Mouse (Mus musculus) lung, embryonic 14.5 days (tissue): Measurements from ENCODE around the gene Them5. TPM values are rescaled to one million over a fixed set of nuclear protein-coding genes. Genes with fewer than 3 reads are reported as not detected.

Experiments
- ATAC-seq: fragments of 200-750 bp; cut with Nextera tagmentation; 2 replicates; pipeline ENCODE4 v1.8.0; 2017; ENCODE audit warnings: mild to moderate bottlenecking, moderate TSS enrichment, moderate library complexity; ENCODE audit not compliant: insufficient read depth
- DNase-seq: peaks from one replicate; pipeline ENCODE4 v3.0.0-alpha.2; 2015
- H3K27ac ChIP-seq: fragments of 300-500 bp; sonication (generic); 2 replicates; pipeline ENCODE4 v1.5.1; 2014; ENCODE audit warnings: low read depth, mild to moderate bottlenecking, moderate library complexity
- H3K27me3 ChIP-seq: fragments of 300-500 bp; sonication (generic); 2 replicates; pipeline ENCODE4 v1.6.1; 2014; ENCODE audit warnings: low read length, control low read depth; ENCODE audit not compliant: insufficient read depth
- H3K36me3 ChIP-seq: fragments of 300-500 bp; sonication (generic); 2 replicates; pipeline ENCODE4 v1.6.1; 2014; ENCODE audit warnings: control low read depth; ENCODE audit not compliant: insufficient read depth
- H3K4me1 ChIP-seq: fragments of 300-500 bp; sonication (generic); 2 replicates; pipeline ENCODE4 v1.6.1; 2014; ENCODE audit warnings: antibody characterized with exemption, control low read depth; ENCODE audit not compliant: insufficient read depth
- H3K4me2 ChIP-seq: fragments of 300-500 bp; sonication (generic); 2 replicates; pipeline ENCODE4 v1.6.1; 2014; ENCODE audit warnings: mild to moderate bottlenecking
- H3K4me3 ChIP-seq: fragments of 300-500 bp; sonication (generic); 2 replicates; pipeline ENCODE4 v1.5.1; 2014; ENCODE audit warnings: low read depth, low read length
- H3K9ac ChIP-seq: fragments of 300-500 bp; sonication (generic); 2 replicates; pipeline ENCODE4 v1.6.1; 2014
- H3K9me3 ChIP-seq: fragments of 300-500 bp; sonication (generic); 2 replicates; pipeline ENCODE4 v1.6.1; 2016; ENCODE audit warnings: low read depth, low read length, control low read depth
- CTCF ChIP-seq: IDR thresholded peaks from 2 replicates; pipeline ENCODE4 v1.5.1; 2016; ENCODE audit warnings: antibody characterized with exemption, low read depth
- WGBS: fragments of 180-500 bp; shearing (Covaris S2); extraction: QIAGEN DNeasy Blood & Tissue Kit; methylation state at CpG from one replicate; pipeline ENCODE4 v1.1.7; 2014; 5-methylcytosine and 5-hydroxymethylcytosine counted together
- polyA plus RNA-seq: library from polyadenylated mRNA; unstranded; fragments of >200 nt; fragmentation: Nextera tagmentation; extraction: Ambion mirVana; gene quantifications from 2 replicates; pipeline ENCODE4 v1.2.1, GENCODE M21; 2014

Them5 gene
- polyA plus RNA-seq, 1 experiment from 2014 or later, result 0.43 TPM

- peak within 1 kb of the TSS; percentile 65 for H3K9ac ChIP-seq
- WGBS, result 48% methylated on average over 7 of the region's 7 CpGs
- H3K4me3 ChIP-seq, result peak within 1 kb of the TSS; percentile 55
- peaks cover 7% of the 10 kb centered on the region; the same call in 1 of the 2 replicates for H3K4me1 ChIP-seq
- no peaks in the 10 kb centered on the region for H3K9me3 ChIP-seq
- ATAC-seq, result no peak
- no peak within 1 kb of the TSS for H3K27ac ChIP-seq
- H3K36me3 ChIP-seq, result no peaks in the 10 kb centered on the region
- no peak for TF ChIP-seq CTCF
- peak within 1 kb of the TSS; percentile 92 for H3K4me2 ChIP-seq
- no peak for DNase-seq
- H3K27me3 ChIP-seq, result peaks cover 31% of the 10 kb centered on the region
Observed at GRCm38 (mm10) chr3:94362138-94362537, 20.2 kb downstream of the Them5 start, which contains the start of gene C2cd4d. TSS of gene C2cd4d (plus strand) at chr3:94362438.

GRCm38 (mm10) chr3:94363291-94364153 lies 21.6 kb downstream of the Them5 start:
- H3K36me3 ChIP-seq, result no peaks in the 10 kb centered on the region
- no peak overlapping the region; the same call in 1 of the 2 replicates for H3K27ac ChIP-seq
- peak overlapping the region; percentile 65 for H3K9ac ChIP-seq
- DNase-seq, result peak; percentile 59
- H3K4me3 ChIP-seq, result peak overlapping the region; percentile 55
- 5% methylated on average over 97 of the region's 97 CpGs for WGBS
- H3K4me2 ChIP-seq, result peak overlapping the region; percentile 92
- peaks cover 7% of the 10 kb centered on the region; the same call in 1 of the 2 replicates for H3K4me1 ChIP-seq
- peaks cover 31% of the 10 kb centered on the region for H3K27me3 ChIP-seq
- peak; percentile 62 for ATAC-seq
- H3K9me3 ChIP-seq, result no peaks in the 10 kb centered on the region
- no peak for TF ChIP-seq CTCF

DNA sequence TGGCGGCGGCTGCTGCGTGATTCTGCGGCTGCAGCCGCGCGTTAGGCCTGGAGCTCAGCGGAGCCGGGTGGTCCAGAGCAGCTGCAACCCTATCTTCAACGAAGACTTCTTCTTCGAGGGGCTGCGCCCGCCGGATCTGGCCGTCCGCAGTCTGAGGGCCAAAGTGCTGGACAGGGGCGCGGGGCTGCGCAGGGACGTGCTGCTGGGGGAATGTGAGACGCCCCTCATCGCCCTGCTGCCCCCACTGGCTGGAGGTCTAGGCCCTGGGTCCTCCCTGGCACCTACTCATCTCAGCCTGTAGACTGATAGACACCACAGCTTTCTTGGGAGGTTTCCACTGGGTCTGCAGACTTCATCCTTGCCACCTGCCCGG lies 22.2 kb downstream of the Them5 start:
- WGBS, result 5% methylated on average over 22 of the region's 23 CpGs
- Histone ChIP-seq H3K36me3 (no peaks in the 10 kb centered on the region), H3K4me2 (peak overlapping the region; percentile 92), H3K27me3 (peaks cover 31% of the 10 kb centered on the region), H3K4me3 (peak overlapping the region; percentile 55), H3K9ac (peak overlapping the region; percentile 65), H3K9me3 (no peaks in the 10 kb centered on the region), H3K27ac (no peak overlapping the region; the same call in 1 of the 2 replicates), H3K4me1 (peaks cover 7% of the 10 kb centered on the region; the same call in 1 of the 2 replicates)
- no peak for TF ChIP-seq CTCF
- ATAC-seq, result peak; percentile 3; the same call in 1 of the 2 replicates
- no peak for DNase-seq

DNA sequence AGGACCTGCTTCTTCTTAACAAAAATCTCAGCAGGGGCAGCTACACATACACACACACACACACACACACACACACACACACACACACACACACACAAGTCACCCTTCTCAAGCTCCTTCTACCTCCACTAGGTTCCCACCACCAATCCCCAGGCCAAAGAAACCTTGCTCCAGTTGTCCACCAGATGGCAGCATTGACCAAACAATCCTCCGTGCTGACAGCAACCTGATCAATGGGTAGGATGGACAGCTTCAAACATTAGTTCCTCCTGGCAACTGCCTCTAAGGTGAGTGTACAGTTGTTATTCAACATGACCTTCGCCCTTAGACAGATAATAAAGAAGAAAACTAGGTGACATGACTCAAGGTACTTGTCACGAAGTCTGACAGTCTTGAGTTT lies 24.9 kb downstream of the Them5 start:
- 14% methylated on average over 3 of the region's 3 CpGs for WGBS
- no peak; the same call in 1 of the 2 replicates for ATAC-seq

GRCm38 (mm10) chr3:94367511-94367910 lies 25.6 kb downstream of the Them5 start:
- H3K36me3 ChIP-seq, result no peaks in the 10 kb centered on the region
- H3K4me2 ChIP-seq, result no peak overlapping the region
- no peak overlapping the region for H3K4me3 ChIP-seq
- H3K27me3 ChIP-seq, result peaks cover 24% of the 10 kb centered on the region
- WGBS, result 64% methylated on average over 6 of the region's 6 CpGs
- H3K4me1 ChIP-seq, result peaks cover 7% of the 10 kb centered on the region; the same call in 1 of the 2 replicates
- no peak overlapping the region for H3K9ac ChIP-seq
- H3K9me3 ChIP-seq, result no peaks in the 10 kb centered on the region
- H3K27ac ChIP-seq, result no peak overlapping the region
- TF ChIP-seq CTCF, result no peak
- no peak for DNase-seq
- ATAC-seq, result no peak

More for the DNA sequence above, 24.9 kb downstream of the Them5 start:
- no peaks in the 10 kb centered on the region for H3K9me3 ChIP-seq
- no peak overlapping the region for H3K27ac ChIP-seq
- no peak overlapping the region for H3K9ac ChIP-seq
- peaks cover 31% of the 10 kb centered on the region for H3K27me3 ChIP-seq
- DNase-seq, result peak; percentile 87
- H3K4me3 ChIP-seq, result no peak overlapping the region
- no peak overlapping the region for H3K4me2 ChIP-seq
- H3K4me1 ChIP-seq, result peaks cover 7% of the 10 kb centered on the region; the same call in 1 of the 2 replicates
- no peaks in the 10 kb centered on the region for H3K36me3 ChIP-seq
- TF ChIP-seq CTCF, result peak; percentile 95

GRCm38 (mm10) chr3:94368631-94369030 lies 26.7 kb downstream of the Them5 start:
- no peak for TF ChIP-seq CTCF
- Histone ChIP-seq H3K4me3 (no peak overlapping the region), H3K27ac (no peak overlapping the region), H3K27me3 (peaks cover 13% of the 10 kb centered on the region), H3K9ac (no peak overlapping the region), H3K9me3 (no peaks in the 10 kb centered on the region), H3K4me2 (no peak overlapping the region), H3K4me1 (peaks cover 2% of the 10 kb centered on the region; the same call in 1 of the 2 replicates), H3K36me3 (no peaks in the 10 kb centered on the region)
- DNase-seq (no peak), ATAC-seq (no peak)
- WGBS, result 49% methylated on average over 6 of the region's 6 CpGs

DNA sequence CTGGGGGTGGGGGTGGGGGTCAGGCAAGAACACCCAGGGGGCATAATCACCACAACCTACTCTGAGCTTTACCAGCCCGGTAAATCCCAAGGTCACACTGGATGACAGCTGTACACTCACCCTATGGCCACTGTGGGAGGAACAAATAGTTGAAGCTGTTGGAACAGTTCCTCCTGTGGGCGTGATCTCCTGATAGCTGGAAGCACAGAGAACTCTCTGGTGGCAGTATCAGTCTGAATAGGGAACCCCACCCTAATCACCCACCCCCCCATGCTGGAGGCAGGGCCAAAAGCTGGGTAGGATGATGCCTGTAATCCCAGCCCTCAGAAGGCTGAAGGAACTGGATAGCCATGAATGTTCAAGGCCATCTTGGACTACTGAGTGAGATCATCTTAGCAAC lies 27.8 kb downstream of the Them5 start:
- ATAC-seq (no peak), DNase-seq (no peak)
- Histone ChIP-seq H3K36me3 (no peaks in the 10 kb centered on the region), H3K9ac (no peak overlapping the region), H3K27ac (no peak overlapping the region), H3K4me3 (no peak overlapping the region), H3K4me1 (no peaks in the 10 kb centered on the region), H3K27me3 (peaks cover 2% of the 10 kb centered on the region), H3K9me3 (no peaks in the 10 kb centered on the region), H3K4me2 (no peak overlapping the region)
- no peak for TF ChIP-seq CTCF
- WGBS, result 52% methylated on average over 2 of the region's 2 CpGs
